In genomic region chr13:54073066-54073465, GRCm38 (mm10) we compare ENCODE assay signal across 8 mouse cellular contexts. TPM values are rescaled to one million over a fixed set of nuclear protein-coding genes. Genes with fewer than 3 reads are reported as not detected.
DNase-seq lines count a peak whose midpoint lies in the region; ATAC-seq and TF ChIP-seq lines count a peak whose summit lies in the region.

No protein-coding gene starts in this region.

- H3K4me1 ChIP-seq in kidney, adult 2 months (ENCODE audit: control insufficient read depth, insufficient read depth, low read length): peaks cover 12% of the 10 kb centered on the region; the same call in 1 of the 2 replicates
- H3K4me1 ChIP-seq in heart, adult 2 months (ENCODE audit: control insufficient read depth, insufficient read depth, low read length): peaks cover 4% of the 10 kb centered on the region
- H3K4me1 ChIP-seq in kidney, embryonic 15.5 days: peaks cover 21% of the 10 kb centered on the region
- peaks cover 10% of the 10 kb centered on the region for H3K4me1 ChIP-seq in midbrain, embryonic 11.5 days (ENCODE audit: control insufficient read depth, insufficient read depth, low read length)

- H3K9me3 ChIP-seq in kidney, embryonic 15.5 days (replicated peaks): no peaks in the 10 kb centered on the region
- no peaks in the 10 kb centered on the region for H3K9me3 ChIP-seq in midbrain, embryonic 11.5 days (ENCODE audit: control insufficient read depth, low read length)

- peak overlapping the region; percentile 97; the same call in 1 of the 2 replicates for H3K4me3 ChIP-seq in kidney, adult 2 months (ENCODE audit: insufficient read depth, low read depth, low read length)
- peak overlapping the region; percentile 90; the same call in 1 of the 2 replicates for H3K4me3 ChIP-seq in heart, adult 2 months
- H3K4me3 ChIP-seq in kidney, embryonic 15.5 days (replicated peaks): peak overlapping the region; percentile 90
- peak overlapping the region; percentile 61; the same call in 1 of the 2 replicates for H3K4me3 ChIP-seq in midbrain, embryonic 11.5 days (ENCODE audit: low read depth, low read length)
- H3K4me3 ChIP-seq in left cerebral cortex, adult 2 months: no peak overlapping the region

- peak overlapping the region; percentile 78 for H3K4me2 ChIP-seq in kidney, embryonic 15.5 days
- H3K4me2 ChIP-seq in midbrain, embryonic 11.5 days: peak overlapping the region; percentile 70

- H3K79me2 ChIP-seq in heart, adult 2 months (replicated peaks; ENCODE audit: control insufficient read depth, insufficient read depth, low read length): no peaks in the 10 kb centered on the region

- WGBS in kidney, adult 2 months: 6% methylated on average over 1 of the region's 1 CpGs
- 10% methylated on average over 1 of the region's 1 CpGs for WGBS in heart, adult 2 months
- 14% methylated on average over 1 of the region's 1 CpGs for WGBS in kidney, embryonic 15.5 days
- WGBS in midbrain, embryonic 11.5 days: 56% methylated on average over 1 of the region's 1 CpGs

- no peak for ATAC-seq in kidney, embryonic 15.5 days (replicated peaks; ENCODE audit: low FRiP score)
- no peak for ATAC-seq in midbrain, embryonic 11.5 days (ENCODE audit: low FRiP score)

- H3K27ac ChIP-seq in kidney, adult 2 months (ENCODE audit: insufficient read depth, low read depth, low read length): peak overlapping the region; percentile 88; the same call in 1 of the 2 replicates
- peak overlapping the region; percentile 88 for H3K27ac ChIP-seq in heart, adult 2 months
- peak overlapping the region; percentile 87 for H3K27ac ChIP-seq in kidney, embryonic 15.5 days
- H3K27ac ChIP-seq in midbrain, embryonic 11.5 days (ENCODE audit: low read depth, low read length): no peak overlapping the region
- H3K27ac ChIP-seq in left cerebral cortex, adult 2 months: no peak overlapping the region

- TF ChIP-seq CTCF in kidney, adult 2 months (conservative IDR thresholded peaks at IDR 0.05; ENCODE audit: insufficient read depth, insufficient read length, low read depth, low read length): no peak
- TF ChIP-seq CTCF in heart, adult 2 months (IDR thresholded peaks at IDR 0.05): no peak
- TF ChIP-seq CTCF in left cerebral cortex, adult 2 months (IDR thresholded peaks at IDR 0.05): no peak

- no peak for TF ChIP-seq EP300 in heart, adult 2 months (IDR thresholded peaks at IDR 0.05; ENCODE audit: insufficient read depth, low read depth, low read length)

- no peak overlapping the region for H3K9ac ChIP-seq in heart, adult 2 months (ENCODE audit: low read depth, low read length)
- no peak overlapping the region for H3K9ac ChIP-seq in kidney, embryonic 15.5 days
- peak overlapping the region; percentile 18; the same call in 1 of the 2 replicates for H3K9ac ChIP-seq in midbrain, embryonic 11.5 days (ENCODE audit: low read length)

- peak; percentile 44 for DNase-seq in kidney, adult 2 months
- DNase-seq in kidney, adult 8-10 months: no peak
- DNase-seq in heart, adult 2 months: peak; percentile 39 to 62
- DNase-seq in midbrain, embryonic 11.5 days (ENCODE audit: low spot score, missing footprints): no peak
- DNase-seq in left cerebral cortex, adult 2 months (ENCODE audit: extremely low spot score in 1 of 2, low spot score in 2 of 2): no peak
- DNase-seq in layer of hippocampus, adult 11-12 months (ENCODE audit: low spot score): no peak
- no peak for DNase-seq in spleen, postnatal 14 days (ENCODE audit: low spot score in 2 of 2)

- no peaks in the 10 kb centered on the region for H3K36me3 ChIP-seq in kidney, adult 2 months (ENCODE audit: control insufficient read depth, insufficient read depth, low read length)
- H3K36me3 ChIP-seq in heart, adult 2 months (ENCODE audit: control insufficient read depth, insufficient read depth, low read length): no peaks in the 10 kb centered on the region
- H3K36me3 ChIP-seq in kidney, embryonic 15.5 days: peaks cover 9% of the 10 kb centered on the region; the same call in 1 of the 2 replicates
- no peaks in the 10 kb centered on the region for H3K36me3 ChIP-seq in midbrain, embryonic 11.5 days (ENCODE audit: control insufficient read depth, insufficient read depth, low read length)

- no peak for TF ChIP-seq POLR2A in kidney, adult 2 months (IDR thresholded peaks at IDR 0.05; ENCODE audit: low read depth, low read length)
- 0 out of 2 replicates have a peak, but pooled peaks have one; percentile 28 for TF ChIP-seq POLR2A in heart, adult 2 months (IDR thresholded peaks at IDR 0.05; ENCODE audit: insufficient read depth, low read depth, low read length)

- intact Hi-C loops in heart, adult 2 months (cut with DNase I): no loop called here
- intact Hi-C loops in left cerebral cortex, adult 2 months (cut with DNase I): no loop called here

- H3K27me3 ChIP-seq in kidney, adult 2 months (replicated peaks; ENCODE audit: control insufficient read depth, insufficient read depth, low read length): no peaks in the 10 kb centered on the region
- no peaks in the 10 kb centered on the region for H3K27me3 ChIP-seq in heart, adult 2 months (ENCODE audit: control insufficient read depth, insufficient read depth, low read length)
- H3K27me3 ChIP-seq in kidney, embryonic 15.5 days: no peaks in the 10 kb centered on the region
- H3K27me3 ChIP-seq in midbrain, embryonic 11.5 days (ENCODE audit: control insufficient read depth, insufficient read depth, low read length): no peaks in the 10 kb centered on the region

RNA-seq across cellular contexts. Expression of gene Sfxn1, which starts 1.4 kb away (rescaled TPM):
- polyA plus RNA-seq in kidney, adult 2 months (2012; rRNA removed): 96.4 and 106 TPM in 2 replicates
- total RNA-seq in heart, adult 2 months (2021): 1 to 10 TPM; 8.1 to 8.5 TPM
- polyA plus RNA-seq in heart, adult 2 months (2012; rRNA removed): 6.8 and 7.9 TPM in 2 replicates
- polyA plus RNA-seq in kidney, embryonic 15.5 days (2015; fragmentation: Nextera tagmentation; extraction: Ambion mirVana): 95.7 and 97.2 TPM in 2 replicates
- polyA plus RNA-seq in midbrain, embryonic 11.5 days (2014; fragmentation: Nextera tagmentation; extraction: Ambion mirVana): 92.7 and 94.9 TPM in 2 replicates
- 10 to 100 TPM; 44.6 to 46.4 TPM for total RNA-seq in left cerebral cortex, adult 2 months (2021)

RNA-seq across cellular contexts. Expression of gene Drd1, which starts 17.6 kb away (rescaled TPM):
- 0.02 and 0.08 TPM in 2 replicates for polyA plus RNA-seq in kidney, adult 2 months (2012; rRNA removed)
- total RNA-seq in heart, adult 2 months (2021): under 1 TPM; 0.05 to 0.30 TPM
- polyA plus RNA-seq in heart, adult 2 months (2012; rRNA removed): 0.12 and 0.27 TPM in 2 replicates
- polyA plus RNA-seq in kidney, embryonic 15.5 days (2015; fragmentation: Nextera tagmentation; extraction: Ambion mirVana): 0.32 and 0.49 TPM in 2 replicates
- 0.55 and 0.86 TPM in 2 replicates for polyA plus RNA-seq in midbrain, embryonic 11.5 days (2014; fragmentation: Nextera tagmentation; extraction: Ambion mirVana)
- total RNA-seq in left cerebral cortex, adult 2 months (2021): 10 to 100 TPM; 30.0 to 34.8 TPM

Comparison
In these comparisons a context has a peak if more than half of its experiments do, and no peak if none do; other contexts are left out.
1. DNase-seq: peak in kidney, adult 2 months (single experiment) and heart, adult 2 months (2 of 2); none in kidney, adult 8-10 months (0 of 2), midbrain, embryonic 11.5 days (single experiment), left cerebral cortex, adult 2 months (0 of 2), layer of hippocampus, adult 11-12 months (single experiment) and spleen, postnatal 14 days (0 of 2).
2. H3K27ac ChIP-seq: peak in kidney, adult 2 months (single experiment), heart, adult 2 months (single experiment) and kidney, embryonic 15.5 days (single experiment); none in midbrain, embryonic 11.5 days (single experiment) and left cerebral cortex, adult 2 months (single experiment).
3. RNA of gene Sfxn1, which starts 1.4 kb away (polyA plus RNA-seq): 96.4 to 106 TPM in kidney, adult 2 months, 95.7 to 97.2 TPM in kidney, embryonic 15.5 days and 92.7 to 94.9 TPM in midbrain, embryonic 11.5 days; 6.8 to 7.9 TPM in heart, adult 2 months; every median in the first group is over 10 times any median in the second.